Mouse (Mus musculus) hindlimb bud, embryonic 11.5 days (tissue): ENCODE measurements around the gene Cacna2d3.

ENCODE experiments used
- DNase-seq: peaks from one replicate; pipeline ENCODE4 v3.0.0-alpha.2; 2012; ENCODE audit warnings: low read depth, low spot score; ENCODE audit errors: extremely low spot score

Cacna2d3 gene

DNA sequence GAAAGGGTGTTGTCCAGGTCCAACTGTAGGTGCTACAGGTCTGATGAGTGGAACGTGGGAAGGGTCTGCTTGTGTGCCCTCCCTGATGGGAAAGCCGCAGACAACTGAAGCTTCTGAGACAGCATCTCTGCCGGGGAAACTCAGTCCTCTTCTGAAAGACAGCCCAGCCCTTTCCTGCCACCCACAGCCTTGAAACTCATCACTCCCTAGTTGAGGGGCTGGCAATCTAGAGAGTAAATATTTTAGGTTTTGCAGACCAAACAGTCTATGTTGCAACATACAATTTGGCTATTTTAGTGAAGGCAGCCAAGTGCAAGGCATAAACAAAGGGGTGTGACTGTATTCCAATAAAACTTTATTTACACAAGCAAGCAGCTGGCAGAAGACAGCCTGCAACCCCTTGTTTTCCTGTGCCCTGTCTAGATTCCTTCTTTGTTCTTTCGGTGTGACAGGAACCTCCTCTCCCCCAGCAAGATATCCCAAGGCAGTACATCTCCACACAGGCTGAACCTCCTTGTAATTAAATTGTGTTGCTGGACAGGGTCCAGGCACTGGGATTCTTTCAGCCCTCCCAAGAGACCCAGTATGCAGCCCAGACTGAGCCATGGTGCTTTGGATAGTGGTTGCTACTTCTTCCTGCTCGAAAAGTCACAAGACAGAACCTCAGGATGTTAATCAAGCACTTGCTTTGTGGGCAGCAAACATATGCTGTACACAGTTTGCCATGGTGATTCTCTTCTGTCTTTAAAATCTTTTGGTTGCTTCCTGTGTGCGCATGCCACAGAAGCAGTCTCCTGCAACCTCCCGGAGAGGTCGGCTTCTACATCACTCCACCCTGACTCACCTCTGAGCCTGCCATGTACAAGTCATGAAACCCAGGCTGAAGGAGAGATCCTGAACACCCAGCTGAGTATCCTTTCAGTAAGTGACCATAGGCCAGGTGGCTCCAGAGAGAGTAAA, 317.5 kb downstream of the Cacna2d3 start:
- no peak for DNase-seq

DNA sequence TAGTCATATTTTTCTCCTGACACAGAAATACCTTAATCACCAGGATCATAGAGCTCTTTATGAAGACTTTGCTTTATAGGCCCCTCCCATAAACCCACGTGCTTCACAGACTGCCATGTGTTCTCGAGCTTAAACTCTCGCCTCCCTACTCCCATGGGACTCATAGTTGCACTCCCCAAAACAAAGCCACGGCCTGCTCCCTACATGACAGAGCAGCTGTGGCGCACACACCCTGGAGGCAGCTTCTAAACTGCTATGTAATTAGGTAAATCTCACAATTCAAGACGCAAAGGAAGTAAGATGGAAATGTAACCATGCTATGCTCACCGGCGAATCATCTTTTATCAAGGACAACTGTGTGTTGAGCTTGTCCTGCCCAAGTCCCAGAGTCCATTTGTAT, 319.2 kb downstream of the Cacna2d3 start:
- no peak for DNase-seq

DNA sequence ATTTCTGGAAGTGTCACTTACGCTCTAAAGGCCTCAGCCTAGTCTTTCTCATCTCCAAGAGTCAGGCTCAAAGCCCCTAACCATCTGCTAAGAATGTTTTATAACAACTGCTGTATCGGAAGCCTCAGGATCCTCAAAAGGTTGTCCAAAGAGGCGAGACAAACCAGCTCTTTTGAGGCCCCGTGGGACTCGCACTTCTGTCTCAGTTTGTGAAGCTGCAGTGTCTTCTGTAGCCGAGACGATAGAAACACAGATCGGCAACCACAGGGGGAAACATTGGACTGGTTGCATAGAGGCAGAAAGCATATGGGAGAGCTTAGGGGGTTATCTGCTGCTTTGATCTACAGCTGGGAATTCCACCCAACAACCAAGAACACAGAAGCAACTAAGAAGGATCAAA, 327.9 kb downstream of the Cacna2d3 start:
- DNase-seq = no peak

DNA sequence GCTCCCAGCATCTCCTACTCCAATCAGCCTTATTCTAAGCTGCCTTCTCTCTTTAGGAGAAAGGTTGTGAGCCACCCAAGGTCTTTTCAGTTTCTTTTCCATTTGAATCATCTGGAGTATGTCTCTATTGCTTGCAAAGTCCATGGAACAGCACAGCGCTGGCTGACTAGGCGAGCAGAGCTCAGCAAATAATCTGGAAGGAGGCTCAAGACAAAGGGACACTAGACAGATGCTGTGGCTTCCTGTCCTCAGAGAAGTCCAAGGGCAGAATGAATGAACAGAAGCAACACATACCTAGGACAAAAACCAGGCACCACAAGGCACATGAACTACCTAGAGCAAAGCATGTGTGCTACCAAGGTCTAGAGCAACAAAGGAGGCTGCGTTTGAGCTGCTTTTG, 328.8 kb downstream of the Cacna2d3 start:
- DNase-seq = no peak

DNA sequence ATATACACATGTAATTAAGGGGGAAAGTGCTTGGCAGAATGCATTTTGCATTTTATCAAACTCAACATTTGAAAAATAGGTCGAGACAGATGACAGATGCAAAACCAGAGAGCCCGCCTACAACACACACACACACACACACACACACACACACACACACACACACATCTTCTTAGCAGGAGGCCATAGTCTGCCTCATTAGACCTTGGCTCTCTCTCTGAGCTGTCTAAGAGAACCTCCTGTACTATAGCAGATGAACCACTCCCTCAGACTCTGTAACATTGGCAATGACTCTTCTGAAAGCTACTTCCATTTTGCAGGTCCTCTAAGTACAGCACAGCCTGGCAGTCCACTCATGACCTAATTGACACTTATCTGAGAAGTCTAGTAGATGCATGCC, 330.2 kb downstream of the Cacna2d3 start:
- DNase-seq = no peak

DNA sequence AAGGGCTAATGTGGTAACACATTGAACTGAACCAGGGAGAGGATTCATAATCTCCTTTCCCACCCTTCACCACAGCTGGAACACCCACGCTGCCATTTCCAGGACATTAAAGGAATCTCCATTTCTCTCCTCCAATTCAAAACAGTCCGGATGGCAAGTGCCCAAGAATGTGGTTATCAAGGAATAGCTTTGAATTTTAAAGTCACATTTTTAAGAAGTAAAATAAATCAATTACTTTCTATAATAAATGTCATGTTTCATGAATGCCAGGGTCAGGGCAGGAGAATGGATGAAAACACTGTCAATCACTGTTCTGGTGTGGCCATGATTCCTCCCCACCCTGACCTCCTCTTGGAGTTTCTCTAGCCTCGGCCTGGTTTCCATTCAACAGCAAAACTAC, 333.9 kb downstream of the Cacna2d3 start:
- DNase-seq = no peak

DNA sequence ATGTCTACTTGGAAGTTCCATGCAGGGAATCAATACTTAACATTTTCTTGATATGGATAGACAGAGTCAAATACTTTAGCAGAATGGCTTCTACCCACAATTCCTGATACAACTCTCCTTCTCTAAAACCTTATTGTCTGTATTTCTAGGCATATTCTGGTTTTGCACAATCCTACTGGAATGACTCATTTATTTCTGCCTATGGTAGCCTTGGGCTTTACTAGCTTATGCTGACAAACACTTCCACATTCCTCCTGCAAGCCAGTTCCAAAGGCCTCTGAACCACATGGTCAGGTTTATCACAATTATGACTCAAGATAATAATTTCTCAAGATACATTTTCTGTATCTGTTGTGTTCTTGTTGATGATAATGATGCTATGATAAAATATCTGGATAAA, 336.2 kb downstream of the Cacna2d3 start:
- no peak for DNase-seq

DNA sequence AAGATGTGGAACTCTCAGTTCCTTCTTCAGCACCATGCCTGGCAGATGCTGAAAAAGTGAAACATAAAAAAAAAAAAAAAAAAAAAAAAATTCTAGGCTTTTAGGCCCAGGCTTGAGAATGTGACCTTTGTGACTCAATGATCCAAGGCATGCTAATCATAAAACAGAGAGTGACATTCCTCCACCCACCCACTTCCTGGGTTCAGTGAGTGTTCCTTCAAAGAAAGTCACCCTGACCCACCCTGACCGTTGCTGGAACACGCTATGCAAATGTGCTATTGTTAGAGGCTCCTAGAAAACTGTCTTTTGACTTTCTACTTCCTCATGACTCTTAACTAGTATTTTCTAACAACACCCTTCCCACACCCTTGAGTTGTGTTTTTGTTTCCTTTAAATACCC, 338.9 kb downstream of the Cacna2d3 start:
- DNase-seq = no peak

DNA sequence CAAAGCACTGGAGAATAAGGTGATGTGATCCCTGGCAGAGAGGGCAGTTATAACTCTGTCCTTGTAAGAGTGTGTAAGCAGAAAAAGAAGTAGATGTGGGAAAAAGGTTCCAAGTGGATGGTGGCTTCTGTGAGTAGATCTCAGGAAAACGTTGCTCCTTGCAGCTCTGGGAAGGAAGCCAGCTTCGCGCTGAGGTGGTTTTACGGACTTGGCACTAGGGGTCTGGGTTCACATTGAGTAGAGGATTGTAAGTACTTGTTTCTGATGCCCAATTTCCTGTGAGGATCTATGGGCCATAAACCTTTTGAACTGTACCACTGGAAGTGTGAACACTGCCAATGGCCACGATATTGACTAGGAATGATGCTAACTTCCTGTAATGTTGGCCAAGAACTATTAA, 354.8 kb downstream of the Cacna2d3 start:
- DNase-seq = no peak

DNA sequence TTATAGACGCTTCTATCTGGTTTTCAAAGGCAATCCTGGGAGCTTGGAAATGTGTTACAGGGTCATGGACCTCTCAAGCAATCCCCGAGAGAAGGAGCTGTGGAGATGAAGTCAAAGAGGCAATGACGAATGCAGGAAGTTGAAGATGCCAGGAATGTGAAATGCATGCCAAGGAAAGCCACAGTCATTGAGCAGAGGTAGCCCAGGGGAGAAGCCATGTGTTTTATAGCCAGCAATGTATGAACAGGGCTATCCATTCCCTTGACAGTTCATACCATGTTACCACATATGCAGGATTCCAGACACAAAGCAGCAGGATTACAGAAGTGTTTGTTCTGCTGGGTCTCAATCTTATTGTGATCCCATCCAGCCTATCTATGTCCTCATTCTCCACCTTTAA, 359.2 kb downstream of the Cacna2d3 start:
- no peak for DNase-seq

DNA sequence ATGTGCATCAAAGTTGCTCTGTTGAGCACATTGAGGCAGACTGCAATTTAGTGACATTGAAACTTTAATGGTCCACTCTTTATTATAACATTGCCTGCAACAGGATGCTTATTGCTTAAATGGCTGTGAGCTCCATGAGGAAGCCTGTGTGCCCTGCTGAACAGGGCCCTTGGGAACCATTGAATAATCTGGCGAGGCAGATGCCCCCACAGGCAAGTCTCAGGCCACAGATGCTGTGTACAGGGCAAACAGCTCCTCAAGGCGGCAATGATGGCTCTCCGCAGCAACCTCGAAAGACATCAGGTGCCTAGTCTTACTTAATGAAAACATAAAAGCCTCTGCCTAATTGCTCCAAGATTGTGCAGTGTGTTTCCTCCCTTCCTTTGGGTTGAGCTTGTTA, 371.0 kb downstream of the Cacna2d3 start:
- no peak for DNase-seq

DNA sequence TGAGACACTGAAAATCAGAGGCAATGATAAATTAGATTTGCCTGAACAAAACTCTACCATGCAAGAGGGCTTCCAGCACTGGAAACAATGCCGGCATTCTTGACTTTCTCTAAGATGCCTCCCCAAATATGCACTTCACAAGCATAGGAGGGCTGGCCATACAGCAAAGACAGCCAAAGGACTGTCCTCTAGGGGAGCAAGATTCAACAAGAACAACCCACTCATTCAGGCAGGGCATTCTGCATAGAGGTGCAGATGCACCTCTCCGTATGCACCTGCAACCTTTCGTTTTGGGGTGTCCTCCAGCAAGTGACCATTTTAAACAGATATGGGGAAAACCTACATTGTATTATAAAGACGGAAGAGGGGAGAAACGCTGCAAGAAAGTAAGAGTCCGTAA, 380.1 kb downstream of the Cacna2d3 start:
- DNase-seq = no peak

DNA sequence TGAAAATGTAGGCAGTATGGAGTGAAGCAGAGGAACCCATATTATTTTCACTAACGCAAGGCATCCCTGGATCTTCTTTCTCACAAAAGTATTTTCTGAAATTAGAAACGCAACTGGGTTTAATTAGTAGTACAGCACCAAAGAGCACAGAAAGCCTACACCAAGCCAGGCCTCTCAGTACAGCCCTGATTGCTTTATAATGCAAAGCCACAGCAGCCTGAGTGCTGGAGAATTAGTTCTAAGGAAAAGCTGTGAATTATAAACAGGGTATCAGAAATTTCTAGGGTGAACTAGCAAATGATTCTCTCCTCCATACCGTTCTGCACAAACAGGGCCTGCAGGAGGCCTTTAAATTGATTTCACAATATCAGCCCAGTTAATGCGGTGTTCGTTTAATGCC, 380.9 kb downstream of the Cacna2d3 start:
- no peak for DNase-seq

DNA sequence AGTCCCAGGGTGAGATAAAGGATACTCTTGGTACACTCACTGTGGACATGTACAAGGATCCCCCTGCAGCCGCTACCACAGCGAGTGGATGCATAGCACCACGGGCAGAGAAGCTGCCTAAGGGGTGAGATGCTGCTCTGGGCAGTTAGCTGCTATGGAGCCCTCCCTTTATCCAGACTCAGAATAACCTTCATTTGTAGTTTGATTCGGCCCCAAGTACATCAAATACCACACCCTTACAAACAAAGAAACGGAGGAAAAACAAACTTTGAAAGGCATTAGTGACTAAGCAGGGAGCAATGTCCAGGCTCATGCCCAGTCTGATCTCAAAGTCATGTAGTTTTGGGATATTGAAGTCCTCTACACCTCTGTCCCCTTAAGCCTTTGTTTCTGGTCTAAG, 386.8 kb downstream of the Cacna2d3 start:
- DNase-seq = no peak

DNA sequence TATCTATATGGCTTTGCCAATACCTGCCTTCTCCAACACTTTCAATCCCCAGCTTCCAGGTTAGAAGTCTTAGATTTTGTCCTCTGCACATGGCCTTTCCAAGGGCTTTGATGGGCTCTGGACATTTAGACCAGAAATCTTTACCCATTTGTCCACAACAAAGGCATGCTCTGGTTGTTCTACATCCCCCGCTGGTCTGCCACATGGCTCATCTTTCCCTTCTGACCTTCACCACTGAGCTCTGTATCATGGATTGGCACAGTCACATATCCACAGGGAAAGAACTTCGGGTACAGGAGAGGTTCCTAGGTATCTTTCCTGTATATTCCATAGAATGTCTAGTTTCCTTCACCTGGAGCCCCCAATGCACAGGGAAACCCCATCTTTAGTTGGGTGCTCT, 387.4 kb downstream of the Cacna2d3 start:
- no peak for DNase-seq

DNA sequence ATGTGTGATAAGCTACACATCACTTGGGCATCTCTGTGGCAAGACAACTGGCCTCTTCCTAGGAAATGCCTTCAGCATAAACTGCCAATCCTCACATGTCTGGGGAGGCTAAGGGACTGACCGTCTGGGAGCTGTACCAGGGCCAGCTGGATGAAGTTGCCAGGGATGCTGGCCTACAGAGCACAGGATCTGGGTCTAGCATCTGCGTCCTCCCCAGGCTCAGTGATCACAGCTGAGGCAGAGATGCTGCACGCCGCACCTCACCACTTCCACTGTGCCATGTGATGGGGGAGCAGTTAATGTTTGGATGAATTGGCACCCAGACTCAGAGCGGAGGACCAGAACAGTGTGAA, 397.3 kb downstream of the Cacna2d3 start:
- no peak for DNase-seq

DNA sequence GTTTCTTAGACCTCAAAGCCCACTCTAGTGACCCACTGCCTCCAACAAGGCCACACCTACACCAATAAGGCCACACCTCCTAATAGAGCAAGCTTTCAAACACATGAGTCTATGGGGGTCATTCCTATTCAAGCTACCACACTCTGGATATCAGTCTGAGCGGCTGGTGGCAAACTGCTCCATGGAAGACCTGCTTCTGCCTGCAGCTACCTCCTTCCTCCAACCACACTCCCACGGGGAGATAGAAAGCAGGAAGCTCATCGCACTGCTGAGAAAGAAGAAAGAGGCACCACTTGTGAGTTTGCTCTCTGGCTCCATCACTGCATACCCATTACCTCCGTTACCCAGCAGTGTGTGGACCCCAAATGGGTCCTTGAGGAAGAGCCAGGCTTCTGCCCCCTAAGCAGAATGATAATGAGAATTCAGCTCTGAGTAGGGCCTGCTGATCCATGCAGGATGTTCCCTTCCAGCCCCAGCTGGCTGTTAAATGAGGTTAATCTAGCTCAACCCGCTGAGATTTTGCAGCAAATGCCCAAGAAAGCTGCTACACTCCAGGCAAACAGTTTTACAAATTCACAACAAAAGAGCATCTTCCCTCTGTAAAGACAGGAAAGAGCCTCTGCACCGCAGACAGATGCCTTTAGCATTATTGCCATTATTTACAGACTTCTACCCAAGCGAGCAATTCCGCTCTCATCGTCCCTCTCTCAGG, 397.8 kb downstream of the Cacna2d3 start:
- DNase-seq = no peak

DNA sequence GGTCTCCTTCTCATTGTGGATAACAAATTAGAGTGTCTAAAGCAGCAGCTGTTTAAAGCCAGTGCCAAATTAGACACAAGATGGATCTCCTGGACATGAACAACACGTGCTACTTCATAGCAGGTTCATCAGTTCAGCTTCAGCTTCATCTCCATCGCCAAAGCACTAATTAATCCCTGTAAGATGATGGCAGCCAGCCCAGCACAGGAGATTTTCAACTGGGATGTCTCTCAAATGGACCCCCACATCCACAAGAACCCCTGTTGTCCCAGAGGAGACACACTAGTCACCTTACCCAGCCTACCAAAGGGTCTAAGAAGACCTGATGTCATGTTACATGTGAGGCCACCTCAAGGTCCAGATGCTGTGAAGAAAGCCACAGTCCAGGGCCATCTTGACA, 408.2 kb downstream of the Cacna2d3 start:
- DNase-seq = no peak

DNA sequence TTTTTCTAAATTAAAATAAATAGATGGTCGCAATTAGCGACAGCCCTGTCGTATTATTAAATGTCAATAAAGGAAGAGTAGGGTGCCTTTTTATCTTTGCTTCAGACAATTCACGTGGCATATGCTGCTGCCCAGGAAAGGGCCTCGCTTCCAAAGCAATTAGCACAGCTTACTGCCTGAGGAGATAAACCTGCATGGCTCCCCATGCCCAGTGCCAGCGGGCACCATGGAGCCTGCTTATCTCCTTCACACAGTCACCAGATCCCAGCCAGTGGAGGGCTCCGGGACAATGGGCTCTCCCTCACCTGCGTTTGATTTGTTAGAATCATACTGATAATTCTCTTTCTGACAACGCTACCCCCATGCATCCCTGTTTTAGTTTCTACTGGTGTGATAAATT, 416.0 kb downstream of the Cacna2d3 start:
- DNase-seq = no peak

DNA sequence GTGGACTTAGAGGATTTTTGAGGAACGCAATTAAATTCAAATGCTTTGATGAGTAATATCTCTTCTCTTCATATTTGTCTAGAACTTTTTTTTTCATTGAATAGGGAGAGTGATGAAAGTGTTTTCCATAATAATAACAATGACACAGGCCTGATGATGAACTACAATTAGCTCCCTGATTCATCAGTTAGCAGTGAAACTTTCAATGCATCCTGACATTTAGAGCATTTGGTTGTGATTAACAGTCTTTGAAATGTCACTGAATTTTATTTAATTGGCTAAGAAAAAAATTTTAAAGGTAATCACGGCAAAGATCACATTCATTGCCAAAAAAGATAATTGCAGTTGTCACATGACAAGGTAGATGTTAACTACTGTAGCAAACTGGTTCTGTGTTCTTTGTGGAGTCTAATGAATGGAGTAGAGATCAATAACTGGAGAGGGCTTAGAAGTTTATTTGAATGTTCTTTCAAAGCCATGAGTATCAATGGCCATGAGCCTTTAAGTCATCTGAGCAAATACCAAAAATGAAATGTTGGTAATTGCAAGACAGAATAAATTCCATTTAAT, 425.4 kb downstream of the Cacna2d3 start:
- no peak for DNase-seq

DNA sequence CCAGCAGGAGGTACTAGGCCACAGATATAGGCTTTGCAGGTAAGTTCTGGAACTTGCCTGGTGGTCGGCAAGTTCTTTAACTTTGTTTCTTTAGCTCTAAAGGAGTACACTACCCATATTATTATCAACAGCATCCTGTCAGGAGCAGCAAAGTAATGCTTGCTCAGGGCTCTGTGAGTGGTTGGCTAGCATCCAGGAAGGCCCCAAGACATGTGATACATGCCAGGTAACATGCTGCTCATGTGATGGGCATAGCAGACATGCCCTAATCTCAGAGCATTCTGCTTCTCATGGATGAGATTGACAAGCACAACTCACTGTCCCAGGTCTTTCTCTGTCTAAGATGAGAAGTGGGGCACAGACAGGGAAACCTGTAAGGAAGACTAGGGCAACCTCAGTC, 442.8 kb downstream of the Cacna2d3 start:
- DNase-seq = no peak

DNA sequence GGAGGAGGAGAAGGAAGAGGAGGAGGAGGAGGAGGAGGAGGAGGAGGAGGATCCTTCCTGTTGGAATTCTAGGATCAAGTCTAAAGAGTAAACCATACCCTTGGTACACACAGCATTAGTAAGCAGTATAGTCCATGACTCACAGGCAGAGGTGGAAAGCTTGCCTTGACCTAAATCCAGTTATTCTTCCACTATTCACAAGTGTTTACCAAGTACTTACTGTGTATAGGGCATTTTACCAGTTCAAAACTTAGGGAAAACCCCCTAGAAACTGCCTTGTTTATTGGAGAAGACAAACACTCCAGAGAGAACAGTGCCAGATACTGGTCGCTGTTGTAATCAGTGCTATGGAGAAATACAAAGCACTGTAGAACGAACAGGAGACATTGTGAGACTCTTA, 443.3 kb downstream of the Cacna2d3 start:
- no peak for DNase-seq
